Mouse (Mus musculus) thymus, adult 2 months (tissue): ENCODE measurements around the gene Nhlh1. TPM values are rescaled to one million over a fixed set of nuclear protein-coding genes. Genes with fewer than 3 reads are reported as not detected.

Experiments used
- DNase-seq: peaks from one replicate; pipeline ENCODE4 v3.0.0; 2021
- H3K27ac ChIP-seq: fragments of 200-500 bp; 2 replicates; pipeline ENCODE4 v1.5.1; 2012; ENCODE audit warnings: low read length, control low read depth; ENCODE audit not compliant: control insufficient read depth, insufficient read depth
- H3K27me3 ChIP-seq: fragments of 200-500 bp; 2 replicates; pipeline ENCODE4 v1.6.1; 2012; ENCODE audit warnings: mild to moderate bottlenecking, low read length, moderate library complexity, mixed read lengths; ENCODE audit not compliant: control insufficient read depth, insufficient read depth
- H3K36me3 ChIP-seq: fragments of 200-500 bp; 2 replicates; pipeline ENCODE4 v1.6.1; 2012; ENCODE audit warnings: mild to moderate bottlenecking, low read length, moderate library complexity; ENCODE audit not compliant: control insufficient read depth, insufficient read depth
- H3K4me1 ChIP-seq: fragments of 200-500 bp; replicated peaks from 2 replicates; pipeline ENCODE4 v1.6.1; 2012; ENCODE audit warnings: low read length; ENCODE audit not compliant: control insufficient read depth, insufficient read depth
- H3K4me3 ChIP-seq: fragments of 200-500 bp; 2 replicates; pipeline ENCODE4 v1.5.1; 2012; ENCODE audit warnings: mild to moderate bottlenecking, low read length, control low read depth, moderate library complexity; ENCODE audit not compliant: control insufficient read depth, insufficient read depth
- CTCF ChIP-seq: fragments of 200-500 bp; IDR thresholded peaks from 2 replicates; pipeline ENCODE4 v1.5.1; 2012; ENCODE audit warnings: mild to moderate bottlenecking, control low read depth, low read length, moderate library complexity, borderline replicate concordance; ENCODE audit not compliant: control insufficient read depth, poor library complexity, insufficient read depth; ENCODE audit errors: extremely low read depth
- POLR2A ChIP-seq: fragments of 200-500 bp; IDR thresholded peaks from 2 replicates; pipeline ENCODE4 v1.6.1; 2012; ENCODE audit warnings: mild to moderate bottlenecking, low read length, control low read depth, moderate library complexity; ENCODE audit not compliant: control insufficient read depth, poor library complexity, insufficient read depth; ENCODE audit errors: extremely low read depth
- WGBS: fragments of 180-500 bp; shearing (Covaris S2); methylation state at CpG from one replicate; pipeline ENCODE4 v1.1.7; 2018; 5-methylcytosine and 5-hydroxymethylcytosine counted together
- polyA plus RNA-seq: library from polyadenylated mRNA; depleted of rRNA; stranded (reverse); fragments of >200 nt; gene quantifications from 2 replicates; pipeline ENCODE4 v1.2.3, GENCODE M21; 2012; rRNA removed

Nhlh1 gene
- polyA plus RNA-seq, 1 experiment, result 0.18 TPM

DNA sequence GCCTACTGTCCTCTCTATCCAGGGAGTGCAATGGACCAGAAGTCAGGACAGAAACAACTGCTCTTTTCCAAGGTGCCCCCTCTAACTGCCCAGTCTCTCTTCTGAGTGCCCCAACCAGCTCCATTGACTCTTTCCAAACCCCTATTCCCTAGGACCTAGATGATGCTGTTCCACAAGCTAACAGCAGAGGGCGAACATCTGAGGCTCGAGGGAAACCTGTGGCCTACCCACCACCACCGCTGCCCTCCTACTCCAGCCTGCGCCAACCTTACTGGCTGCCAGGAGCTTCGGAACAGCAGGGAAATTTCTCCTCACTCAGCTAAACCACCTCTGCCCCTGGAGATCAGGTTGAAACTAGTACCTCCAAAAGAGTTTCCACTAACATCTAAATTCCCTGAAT, 45.3 kb downstream of the Nhlh1 start:
- WGBS, result 39% methylated on average over 5 of the region's 5 CpGs
- Histone ChIP-seq H3K27ac (no peak overlapping the region), H3K4me3 (no peak overlapping the region), H3K27me3 (no peaks in the 10 kb centered on the region), H3K36me3 (peaks cover 14% of the 10 kb centered on the region; the same call in 1 of the 2 replicates), H3K4me1 (peaks cover 29% of the 10 kb centered on the region)
- DNase-seq, result peak; percentile 70
- no peak for TF ChIP-seq POLR2A
- TF ChIP-seq CTCF, result peak; percentile 83

DNA sequence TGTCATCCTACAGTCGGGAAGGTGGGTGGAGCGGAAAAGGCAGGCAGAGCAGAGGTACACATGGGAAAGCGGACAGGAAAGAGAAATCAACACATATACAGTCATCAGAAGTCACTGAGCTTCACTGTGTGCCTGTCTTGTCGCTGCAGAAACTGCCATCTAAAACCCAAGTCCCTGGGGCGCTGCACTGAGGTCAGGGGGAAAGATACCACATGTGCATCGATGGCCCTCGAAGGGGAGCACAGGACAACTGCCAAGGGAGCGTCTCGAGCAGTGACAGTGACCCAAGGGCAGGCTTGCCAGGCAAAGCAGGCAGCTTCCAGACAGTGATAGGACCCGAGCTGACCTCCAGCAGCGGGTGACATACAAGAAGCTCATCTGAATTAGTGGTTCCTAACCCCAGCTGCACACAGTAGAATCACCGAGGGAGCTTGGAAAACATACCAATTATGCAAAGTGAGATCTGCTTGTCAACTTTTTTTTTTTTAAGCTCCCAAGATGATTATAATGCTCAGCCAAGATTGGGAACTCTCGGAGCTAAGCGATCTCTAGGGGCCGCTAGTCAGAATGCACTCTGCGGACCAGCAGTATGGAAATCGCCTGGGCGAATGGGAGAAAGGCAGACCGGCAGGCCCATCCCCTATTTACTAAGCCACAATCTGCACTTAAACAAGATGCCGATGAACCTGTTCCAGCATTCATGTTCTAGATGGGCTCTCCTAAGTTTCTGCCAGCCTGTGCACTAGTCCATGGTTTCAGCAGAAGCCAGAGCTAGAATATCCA, 47.1 kb downstream of the Nhlh1 start:
- peaks cover 12% of the 10 kb centered on the region for H3K4me1 ChIP-seq
- H3K4me3 ChIP-seq, result no peak overlapping the region
- DNase-seq, result no peak
- H3K27me3 ChIP-seq, result no peaks in the 10 kb centered on the region
- TF ChIP-seq CTCF (no peak), POLR2A (no peak)
- 97% methylated on average over 20 of the region's 20 CpGs for WGBS
- H3K36me3 ChIP-seq, result peaks cover 28% of the 10 kb centered on the region
- no peak overlapping the region for H3K27ac ChIP-seq

DNA sequence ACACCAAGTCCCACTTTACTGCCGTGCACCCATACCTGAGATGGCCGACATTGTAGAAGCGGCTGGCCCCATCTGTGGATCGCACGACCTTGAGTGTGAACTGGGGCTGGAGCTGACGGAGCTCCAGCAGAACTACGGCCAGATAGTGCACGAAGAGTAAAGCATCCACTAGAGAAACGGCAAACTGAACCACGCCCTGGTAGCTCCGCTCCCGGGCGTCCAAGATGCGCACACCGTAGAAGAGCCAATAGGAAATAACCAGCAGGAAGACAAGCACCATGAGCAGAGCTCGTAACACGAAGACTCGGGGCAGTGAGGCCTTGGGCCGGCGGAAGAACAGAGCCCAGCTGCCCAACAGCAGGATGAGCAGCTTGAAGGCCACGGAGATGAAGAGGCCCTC, 48.0 kb downstream of the Nhlh1 start:
- H3K4me1 ChIP-seq, result peaks cover 8% of the 10 kb centered on the region
- WGBS, result 98% methylated on average over 21 of the region's 21 CpGs
- no peak overlapping the region for H3K4me3 ChIP-seq
- no peaks in the 10 kb centered on the region for H3K27me3 ChIP-seq
- H3K36me3 ChIP-seq, result peaks cover 30% of the 10 kb centered on the region
- no peak for DNase-seq
- TF ChIP-seq CTCF (0 out of 2 replicates have a peak, but pooled peaks have one; percentile 23), POLR2A (no peak)
- no peak overlapping the region for H3K27ac ChIP-seq

DNA sequence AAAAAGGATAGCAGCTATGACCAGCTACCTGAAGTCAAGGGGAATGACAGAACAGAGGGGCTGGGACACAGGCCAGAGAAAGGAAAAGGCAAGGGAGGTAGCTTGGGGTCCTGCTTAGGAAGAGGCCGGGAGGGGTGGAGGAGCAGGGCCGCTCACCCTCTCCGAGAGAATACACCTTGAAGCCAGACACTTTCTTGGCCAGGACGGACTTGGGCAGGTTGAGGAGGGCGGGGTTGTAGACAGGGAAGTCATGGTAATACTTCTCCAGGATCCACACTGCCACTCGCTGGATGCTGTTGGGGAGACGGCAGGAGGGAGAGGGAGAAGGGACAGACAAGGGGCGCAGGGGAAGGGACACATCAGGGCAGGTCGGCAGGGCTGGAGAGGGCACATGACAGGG, 49.0 kb downstream of the Nhlh1 start:
- Histone ChIP-seq H3K4me3 (no peak overlapping the region), H3K4me1 (0 out of 2 replicates have a peak, but pooled peaks cover 4% of the 10 kb centered on the region), H3K27me3 (no peaks in the 10 kb centered on the region), H3K27ac (no peak overlapping the region), H3K36me3 (peaks cover 30% of the 10 kb centered on the region)
- 94% methylated on average over 9 of the region's 9 CpGs for WGBS
- no peak for DNase-seq
- TF ChIP-seq POLR2A (no peak), CTCF (0 out of 2 replicates have a peak, but pooled peaks have one; percentile 21)

DNA sequence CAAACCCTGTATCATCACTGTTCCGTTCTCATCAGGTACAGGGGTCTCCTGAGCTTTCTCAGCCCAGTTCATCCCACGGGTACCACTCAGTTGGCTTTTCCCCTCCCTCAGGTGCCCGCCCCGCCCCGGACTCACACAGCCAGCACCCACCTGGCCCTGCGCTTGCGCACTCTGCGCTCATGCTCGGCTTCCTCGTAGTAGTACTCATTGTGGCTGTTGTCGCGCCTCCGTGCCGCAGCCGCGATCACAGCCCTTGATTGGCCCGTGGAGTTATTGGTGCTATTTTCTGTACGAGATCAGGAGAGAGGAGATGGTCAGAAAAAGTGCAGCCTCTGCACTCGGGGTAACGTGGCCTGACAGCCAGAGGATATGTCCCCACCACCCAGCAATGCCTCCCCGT, 49.6 kb downstream of the Nhlh1 start:
- no peaks in the 10 kb centered on the region for H3K27me3 ChIP-seq
- peaks cover 30% of the 10 kb centered on the region for H3K36me3 ChIP-seq
- H3K4me1 ChIP-seq, result 0 out of 2 replicates have a peak, but pooled peaks cover 4% of the 10 kb centered on the region
- DNase-seq, result no peak
- TF ChIP-seq POLR2A (no peak), CTCF (no peak)
- H3K4me3 ChIP-seq, result no peak overlapping the region
- H3K27ac ChIP-seq, result no peak overlapping the region
- 98% methylated on average over 21 of the region's 21 CpGs for whole genome bisulfite sequencing

Other genes with a start within 250 kb of the Nhlh1 start
- 22.3 and 27.8 TPM in 2 replicates for gene Cd84, start 217.9 kb downstream of the Nhlh1 start, polyA plus RNA-seq
- gene Gm10521, start 161.9 kb downstream of the Nhlh1 start, polyA plus RNA-seq, result 9.5 and 11.6 TPM in 2 replicates
- gene Slamf6, start 140.1 kb downstream of the Nhlh1 start, polyA plus RNA-seq, result 46.6 and 52.0 TPM in 2 replicates
- gene Vangl2, start 29.1 kb downstream of the Nhlh1 start, polyA plus RNA-seq, result 20.5 and 27.3 TPM in 2 replicates
- 53.9 and 58.9 TPM in 2 replicates for gene Copa, start 25.0 kb upstream of the Nhlh1 start, polyA plus RNA-seq
- 130 and 133 TPM in 2 replicates for gene Ncstn, start 25.2 kb upstream of the Nhlh1 start, polyA plus RNA-seq
- gene Pex19, start 69.2 kb upstream of the Nhlh1 start, polyA plus RNA-seq, result 68.5 and 76.9 TPM in 2 replicates
- gene Dcaf8, start 90.5 kb upstream of the Nhlh1 start, polyA plus RNA-seq, result 79.7 and 81.0 TPM in 2 replicates
- gene Pea15a, start 149.2 kb upstream of the Nhlh1 start, polyA plus RNA-seq, result 28.4 and 38.8 TPM in 2 replicates
- gene Casq1, start 162.3 kb upstream of the Nhlh1 start, polyA plus RNA-seq, result 0.54 and 1.4 TPM in 2 replicates
- 0.07 TPM in 1 of 2 replicates, not detected in the other for gene Atp1a4, start 200.8 kb upstream of the Nhlh1 start, polyA plus RNA-seq
- 159 and 162 TPM in 2 replicates for gene Igsf8, start 204.1 kb upstream of the Nhlh1 start, polyA plus RNA-seq
- 24.4 and 28.5 TPM in 2 replicates for gene Atp1a2, start 240.5 kb upstream of the Nhlh1 start, polyA plus RNA-seq